Mouse (Mus musculus) bone marrow macrophage, adult 2 months (primary cell): ENCODE results near the gene Slc40a1.

Experiments used
- CTCF ChIP-seq: IDR thresholded peaks from 2 replicates; pipeline ENCODE4 v1.5.1; 2012; ENCODE audit warnings: low read depth, mild to moderate bottlenecking, low read length, moderate library complexity
- POLR2A ChIP-seq: IDR thresholded peaks from 2 replicates; pipeline ENCODE4 v1.6.1; 2012; ENCODE audit warnings: mild to moderate bottlenecking, low read depth, low read length, borderline replicate concordance

DNA sequence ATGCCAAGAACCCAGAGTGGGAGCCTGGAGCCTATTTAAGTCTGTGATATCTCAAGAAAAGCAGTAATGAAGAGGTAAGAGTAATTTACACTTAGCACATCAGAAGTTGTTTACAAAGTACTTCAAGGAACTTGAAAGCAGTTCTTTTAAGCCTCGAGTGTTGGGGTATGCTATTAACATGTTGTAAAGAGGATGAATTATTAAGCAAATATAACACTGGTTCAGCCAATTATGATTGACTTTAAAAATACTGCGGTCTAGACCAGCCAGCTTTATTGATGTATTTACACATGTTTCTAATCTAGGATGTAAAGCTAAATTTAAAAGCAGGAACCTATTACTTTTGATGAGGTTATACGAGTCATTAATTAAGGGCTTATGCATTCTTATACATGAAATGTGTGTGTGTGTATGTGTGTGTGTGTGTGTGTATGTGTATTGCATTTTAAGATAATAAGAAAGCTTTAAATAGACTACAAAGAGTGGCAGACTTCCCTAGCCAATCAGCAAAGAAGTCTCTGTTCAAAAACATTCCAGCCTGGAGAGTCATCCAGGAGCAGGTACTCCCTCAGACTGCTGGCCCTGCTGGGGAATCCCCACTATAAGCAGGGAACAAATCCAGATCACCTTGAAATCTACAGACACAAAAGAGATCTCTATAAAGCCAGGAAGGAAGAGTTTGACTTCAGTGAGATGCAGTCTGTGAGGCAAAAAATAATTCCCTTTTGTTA, 59.9 kb downstream of the Slc40a1 start:
- TF ChIP-seq CTCF (no peak), POLR2A (no peak)
